Mouse (Mus musculus): ENCODE data around the gene Ugt1a2.
A peak's percentile ranks its signal among the peaks of the same experiment; 100 is the strongest.

- TF ChIP-seq CTCF (IDR thresholded peaks at IDR 0.05; ENCODE audit: insufficient read depth, low read length), result no peak
- TF ChIP-seq POLR2A (IDR thresholded peaks at IDR 0.05; ENCODE audit: borderline replicate concordance, extremely low read depth, low read depth, low read length), result peak; percentile 14; the same call in 1 of the 2 replicates
Measured at GRCm38 (mm10) chr1:88205294-88205922, 5.0 kb downstream of the Ugt1a2 start, which contains the start of gene Dnajb3.

All from lung, adult 2 months (tissue).